Mouse (Mus musculus): ENCODE measurements around the gene 2010315B03Rik.
"Not testable (repeated sequence)": the region's sequence is repeated elsewhere in the genome, so short reads cannot be mapped to it uniquely, and the experiment has no call there.

The 2010315B03Rik gene

GRCm38 (mm10) chr9:124312171-124313142 lies at the start of gene 2010315B03Rik:
TSS of gene 2010315B03Rik (minus strand) at chr9:124312696.
- peak; percentile 78 for DNase-seq

GRCm38 (mm10) chr9:124311502-124311901 lies 994 bp downstream of the 2010315B03Rik start:
- DNase-seq, result no peak

- no peak for DNase-seq
These were observed 24.2 kb downstream of the 2010315B03Rik start for GRCm38 (mm10) chr9:124288329-124288728.

- peak; percentile 84 for DNase-seq
These were observed 30.4 kb downstream of the 2010315B03Rik start for GRCm38 (mm10) chr9:124281912-124282686.

DNA sequence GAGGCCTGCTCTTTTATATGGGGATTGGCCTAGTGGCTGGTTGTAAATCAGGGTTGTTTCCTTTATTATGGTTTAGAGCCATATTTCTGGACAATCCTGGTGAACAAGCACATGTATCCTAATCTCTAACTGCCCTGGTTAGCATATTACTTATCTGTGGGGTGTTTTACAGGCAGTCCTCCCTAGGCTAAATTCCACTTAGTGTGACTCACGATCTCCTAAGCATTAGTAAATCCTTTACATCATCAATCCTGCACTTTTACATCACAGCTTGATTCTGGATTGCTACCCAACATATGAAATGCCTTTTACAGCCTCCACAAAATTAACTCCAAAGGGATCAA lies 31.1 kb downstream of the 2010315B03Rik start:
- DNase-seq, result no peak

GRCm38 (mm10) chr9:124280576-124281447 lies 31.7 kb downstream of the 2010315B03Rik start:
- no peak for DNase-seq

GRCm38 (mm10) chr9:124279300-124279699 lies 33.2 kb downstream of the 2010315B03Rik start:
- no peak for DNase-seq

DNA sequence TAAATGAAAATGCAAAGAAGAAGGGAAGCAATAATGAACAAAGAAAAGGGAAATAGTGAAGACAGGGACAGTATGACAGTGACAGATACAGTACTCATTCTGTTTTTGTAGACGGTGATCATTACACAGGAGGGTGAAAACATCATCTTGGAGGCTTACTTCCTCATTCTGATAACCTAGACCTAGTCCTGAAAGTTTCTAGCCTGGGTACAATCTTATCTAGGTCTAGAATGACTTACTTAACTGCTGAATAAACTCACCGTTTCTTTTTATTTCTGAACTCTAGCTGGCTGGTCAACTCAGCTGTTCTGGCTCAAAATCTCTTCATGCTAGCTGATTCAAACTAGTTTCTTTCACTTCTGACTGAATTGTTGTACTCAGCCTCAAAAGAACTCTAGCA lies 37.4 kb downstream of the 2010315B03Rik start:
- no peak for DNase-seq

DNA sequence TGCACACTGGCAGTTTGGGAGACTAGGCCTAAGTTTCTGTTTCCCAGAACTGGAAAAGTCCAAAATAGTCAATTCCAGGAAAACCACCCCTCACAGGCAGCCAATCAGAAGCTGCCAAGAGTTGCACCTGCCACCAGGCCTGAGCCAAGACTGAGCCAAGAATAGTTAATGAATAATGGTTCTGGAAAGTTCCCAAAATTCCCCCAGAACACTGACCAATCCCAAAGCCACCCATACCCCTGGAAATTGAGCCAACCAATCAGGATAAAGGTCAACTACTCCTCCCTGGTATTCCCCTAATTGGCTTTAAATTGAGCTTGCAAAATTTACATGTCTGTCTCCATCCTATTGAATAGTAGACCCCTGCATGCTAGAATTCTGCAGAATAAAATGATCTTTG lies 39.3 kb downstream of the 2010315B03Rik start:
- DNase-seq, result no peak

DNA sequence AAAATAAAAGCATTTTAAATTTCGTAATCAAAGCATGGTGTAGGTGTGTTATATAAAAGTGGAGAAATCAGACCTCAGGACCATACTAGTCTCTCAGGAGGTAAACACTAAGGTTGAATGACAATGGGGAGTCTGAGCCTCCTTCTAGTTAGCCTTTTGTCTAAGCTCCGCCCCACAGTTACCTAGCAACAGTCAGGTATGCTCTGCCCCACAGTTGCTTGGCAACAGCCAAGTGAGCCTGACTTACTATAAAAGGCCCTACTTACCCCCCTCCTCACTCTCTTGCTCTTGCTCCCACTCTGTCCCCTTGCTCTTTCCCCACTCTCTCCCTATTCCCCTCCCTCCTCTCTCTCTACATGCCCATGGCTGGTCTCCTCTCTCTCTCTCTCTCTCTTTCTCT lies 44.6 kb downstream of the 2010315B03Rik start:
- DNase-seq, result no peak

- no peak for DNase-seq
These were observed 45.0 kb downstream of the 2010315B03Rik start for GRCm38 (mm10) chr9:124267493-124267892.

DNA sequence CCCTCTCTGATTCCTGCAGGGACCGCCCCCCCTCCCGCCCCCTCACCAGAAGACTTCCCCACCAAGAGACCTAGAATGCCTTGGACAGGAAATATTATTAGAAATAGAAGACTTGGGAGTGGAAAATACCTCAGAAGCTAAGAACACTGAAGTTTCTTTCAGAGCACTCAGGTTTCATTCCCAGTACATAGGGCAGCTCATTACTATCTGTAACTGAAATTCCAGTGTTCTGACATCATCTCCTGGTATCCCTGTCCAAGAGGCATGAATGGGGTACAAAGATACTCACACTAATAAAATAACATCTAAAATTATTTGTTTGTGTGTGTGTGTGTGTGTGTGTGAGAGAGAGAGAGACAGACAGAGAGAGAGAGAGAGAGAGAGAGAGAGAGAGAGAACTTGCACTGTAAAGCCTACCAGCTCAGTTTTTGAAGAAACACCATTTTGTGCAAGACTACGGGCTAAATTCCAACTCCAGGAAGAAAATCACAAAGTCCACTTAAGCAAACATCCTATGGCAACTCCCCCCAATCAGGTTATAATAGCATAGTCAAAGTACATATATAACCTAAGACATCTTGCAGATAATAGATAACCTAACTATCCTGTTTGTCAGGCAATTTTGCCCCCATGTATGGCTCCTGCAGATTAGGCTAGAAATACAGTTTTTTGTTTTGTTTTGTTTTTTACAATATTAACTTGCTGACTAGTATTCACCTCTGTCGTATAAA lies 49.3 kb downstream of the 2010315B03Rik start:
- DNase-seq, result no peak

DNA sequence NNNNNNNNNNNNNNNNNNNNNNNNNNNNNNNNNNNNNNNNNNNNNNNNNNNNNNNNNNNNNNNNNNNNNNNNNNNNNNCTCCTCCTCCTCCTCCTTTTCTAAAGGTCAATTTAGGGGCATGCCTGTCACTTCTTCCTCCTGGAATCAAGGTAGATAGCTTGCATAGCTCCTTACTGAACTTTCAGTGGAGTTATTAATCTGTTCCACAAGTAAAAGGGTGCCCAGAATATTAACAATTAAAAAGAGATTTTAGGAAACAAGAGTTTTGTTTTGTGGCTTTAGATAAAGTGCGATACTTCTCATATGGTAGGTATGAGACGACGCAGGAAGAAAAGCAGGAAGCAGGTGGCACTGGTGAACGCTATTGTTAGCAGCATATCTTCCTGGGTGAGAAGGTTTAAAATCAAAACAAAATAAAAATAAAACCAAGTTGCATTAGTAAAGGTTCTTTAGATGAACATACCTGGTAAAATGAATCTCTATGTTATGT lies 54.4 kb downstream of the 2010315B03Rik start:
- no peak for DNase-seq

GRCm38 (mm10) chr9:124257200-124258066 lies 55.1 kb downstream of the 2010315B03Rik start:
- DNase-seq, result no peak

DNA sequence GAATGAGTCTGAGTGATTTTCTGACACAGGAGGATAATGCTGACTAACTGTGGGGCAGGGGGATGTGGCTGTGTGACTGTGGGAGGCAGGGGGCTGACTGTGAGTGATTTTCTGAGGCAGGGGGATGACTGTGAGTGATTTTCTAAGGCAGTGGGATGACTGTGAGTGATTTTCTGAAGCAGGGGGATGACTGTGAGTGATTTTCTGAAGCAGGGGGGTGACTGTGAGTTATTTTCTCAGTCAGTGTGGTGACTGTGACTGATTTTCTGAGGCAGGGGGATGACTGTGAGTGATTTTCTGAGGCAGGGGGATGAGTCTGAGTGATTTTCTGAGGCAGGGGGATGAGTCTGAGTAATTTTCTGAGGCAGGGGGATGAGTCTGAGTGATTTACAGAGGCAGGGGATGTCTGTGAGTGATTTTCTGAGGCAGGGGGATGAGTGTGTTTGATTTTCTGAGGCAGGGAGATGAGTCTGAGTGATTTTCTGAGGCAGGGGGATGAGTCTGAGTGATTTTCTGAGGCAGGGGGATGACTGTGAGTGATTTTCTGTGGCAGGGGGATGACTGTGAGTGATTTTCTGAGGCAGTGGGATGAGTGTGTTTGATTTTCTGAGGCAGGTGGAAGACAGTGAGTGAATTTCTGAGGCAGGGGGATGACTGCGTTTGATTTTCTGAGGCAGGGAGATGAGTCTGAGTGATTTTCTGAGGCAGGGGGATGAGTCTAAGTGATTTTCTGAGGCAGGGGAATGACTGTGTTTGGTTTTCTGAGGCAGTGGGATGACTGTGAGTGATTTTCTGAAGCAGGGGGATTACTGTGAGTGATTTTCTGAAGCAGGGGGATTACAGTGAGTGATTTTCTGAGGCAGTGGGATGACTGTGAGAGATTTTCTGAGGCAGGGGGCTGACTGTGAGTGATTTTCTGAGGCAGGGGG lies 56.0 kb downstream of the 2010315B03Rik start:
- not testable (repeated sequence) for DNase-seq

GRCm38 (mm10) chr9:124251438-124251837 lies 61.1 kb downstream of the 2010315B03Rik start:
- DNase-seq, result no peak

Data from cerebellum, adult 8-10 months (tissue).